Mouse (Mus musculus) embryonic facial prominence, embryonic 12.5 days (tissue): ENCODE results near the gene Igfbpl1. TPM values are rescaled to one million over a fixed set of nuclear protein-coding genes. Genes with fewer than 3 reads are reported as not detected.

ENCODE experiments used
- ATAC-seq: fragments of 200-750 bp; cut with Nextera tagmentation; 2 replicates; pipeline ENCODE4 v1.8.0; 2017; ENCODE audit not compliant: insufficient number of reproducible peaks, insufficient read depth, low FRiP score, low TSS enrichment
- H3K27ac ChIP-seq: fragments of 300-500 bp; sonication (generic); 2 replicates; pipeline ENCODE4 v1.5.1; 2016; ENCODE audit warnings: mild to moderate bottlenecking
- H3K27me3 ChIP-seq: fragments of 300-500 bp; sonication (generic); 2 replicates; pipeline ENCODE4 v1.6.1; 2016; ENCODE audit warnings: mild to moderate bottlenecking, moderate library complexity
- H3K36me3 ChIP-seq: fragments of 300-500 bp; sonication (generic); 2 replicates; pipeline ENCODE4 v1.6.1; 2016; ENCODE audit warnings: mild to moderate bottlenecking
- H3K4me1 ChIP-seq: fragments of 300-500 bp; sonication (generic); 2 replicates; pipeline ENCODE4 v1.6.1; 2016
- H3K4me2 ChIP-seq: fragments of 300-500 bp; sonication (generic); replicated peaks from 2 replicates; pipeline ENCODE4 v1.6.1; 2016; ENCODE audit warnings: mild to moderate bottlenecking, moderate library complexity
- H3K4me3 ChIP-seq: fragments of 300-500 bp; sonication (generic); 2 replicates; pipeline ENCODE4 v1.5.1; 2016; ENCODE audit warnings: mild to moderate bottlenecking
- H3K9ac ChIP-seq: fragments of 300-500 bp; sonication (generic); 2 replicates; pipeline ENCODE4 v1.6.1; 2016; ENCODE audit warnings: mild to moderate bottlenecking, moderate library complexity
- H3K9me3 ChIP-seq: fragments of 300-500 bp; sonication (generic); 2 replicates; pipeline ENCODE4 v1.6.1; 2016; ENCODE audit warnings: mild to moderate bottlenecking, moderate library complexity
- WGBS: fragments of 180-500 bp; shearing (Covaris S2); methylation state at CpG from one replicate; pipeline ENCODE4 v1.1.7; 2016; 5-methylcytosine and 5-hydroxymethylcytosine counted together
- polyA plus RNA-seq: library from polyadenylated mRNA; unstranded; fragments of >200 nt; fragmentation: Nextera tagmentation; extraction: Ambion mirVana; gene quantifications from 2 replicates; pipeline ENCODE4 v1.2.1, GENCODE M21; 2016

Igfbpl1 gene
- polyA plus RNA-seq: 2.8 and 3.8 TPM in 2 replicates

DNA sequence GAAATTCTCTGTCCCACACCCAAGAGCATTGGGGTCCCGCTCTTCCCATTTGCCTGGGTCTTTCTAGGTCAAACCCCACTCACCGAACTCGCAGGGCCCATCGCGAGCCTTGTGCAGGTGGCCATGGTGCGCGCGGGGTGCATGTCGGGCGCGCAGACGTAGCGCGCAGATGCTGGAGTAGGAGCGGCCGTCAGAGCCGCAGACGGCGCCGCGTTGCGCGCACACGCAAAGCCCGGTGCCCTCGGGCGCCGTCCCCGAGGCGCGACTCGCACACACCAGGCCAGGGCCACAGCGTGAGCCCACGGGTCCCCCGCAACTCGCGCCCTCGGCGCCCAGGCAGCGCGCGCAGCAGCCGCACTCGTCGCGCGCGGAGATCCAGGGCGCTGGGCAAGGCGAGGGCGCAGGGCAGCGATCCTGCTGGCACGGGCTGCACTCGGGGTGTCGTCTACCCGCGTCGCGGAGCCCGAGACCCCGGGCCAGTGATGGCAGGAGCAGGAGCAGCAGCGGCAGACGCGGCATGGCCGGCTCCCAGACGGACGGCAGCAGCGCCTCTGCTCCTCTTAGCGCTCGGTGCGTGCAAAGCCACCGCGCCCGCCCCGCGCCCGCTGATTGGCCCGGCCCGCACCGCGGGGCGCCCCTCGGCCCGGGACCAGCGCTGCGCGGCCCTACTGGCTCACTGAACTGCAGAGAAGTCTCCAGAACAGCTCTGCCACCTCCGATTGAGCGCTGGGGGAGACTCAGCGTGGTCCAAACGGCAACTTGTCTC is at the start of gene Igfbpl1:
Gene Igfbpl1 (minus strand): TSS at position 649 of the 766 bp plus-strand sequence.
- H3K4me3 ChIP-seq: peak within 1 kb of the TSS; percentile 48
- H3K27me3 ChIP-seq: peaks cover 89% of the 10 kb centered on the region
- 1% methylated on average over 91 of the region's 91 CpGs for WGBS
- no peaks in the 10 kb centered on the region for H3K9me3 ChIP-seq
- H3K27ac ChIP-seq: no peak within 1 kb of the TSS
- no peak within 1 kb of the TSS for H3K9ac ChIP-seq
- peaks cover 17% of the 10 kb centered on the region for H3K4me1 ChIP-seq
- H3K4me2 ChIP-seq: peak within 1 kb of the TSS; percentile 72
- no peaks in the 10 kb centered on the region for H3K36me3 ChIP-seq
- no peak for ATAC-seq

DNA sequence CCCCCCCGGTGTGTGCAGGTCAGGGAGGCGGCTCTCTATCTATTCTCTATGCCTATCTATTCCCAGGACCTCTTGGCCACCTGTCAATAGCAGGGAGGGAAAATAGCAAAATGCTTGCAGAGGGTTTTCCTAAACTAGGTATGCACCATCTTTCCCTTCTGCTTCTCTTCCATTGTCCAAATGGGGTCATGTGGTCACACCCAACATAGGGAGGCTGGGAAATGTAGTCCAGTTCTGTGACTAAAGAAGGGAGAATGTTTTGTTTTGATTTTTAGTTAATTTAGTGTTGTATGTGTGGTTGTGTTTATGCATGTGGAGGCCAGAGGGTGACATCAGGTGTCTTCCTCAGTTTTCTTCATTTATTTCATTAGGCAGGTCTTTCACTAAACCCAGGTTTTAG is 45.4 kb upstream of the Igfbpl1 start:
- ATAC-seq: no peak
- no peaks in the 10 kb centered on the region for H3K36me3 ChIP-seq
- 0 out of 2 replicates have a peak, but pooled peaks cover 6% of the 10 kb centered on the region for H3K4me1 ChIP-seq
- H3K9ac ChIP-seq: no peak overlapping the region
- H3K27me3 ChIP-seq: no peaks in the 10 kb centered on the region
- no CpG with 5 or more reads among the region's 2 CpGs for WGBS
- no peak overlapping the region for H3K4me2 ChIP-seq
- H3K27ac ChIP-seq: no peak overlapping the region
- H3K9me3 ChIP-seq: no peaks in the 10 kb centered on the region
- H3K4me3 ChIP-seq: no peak overlapping the region

DNA sequence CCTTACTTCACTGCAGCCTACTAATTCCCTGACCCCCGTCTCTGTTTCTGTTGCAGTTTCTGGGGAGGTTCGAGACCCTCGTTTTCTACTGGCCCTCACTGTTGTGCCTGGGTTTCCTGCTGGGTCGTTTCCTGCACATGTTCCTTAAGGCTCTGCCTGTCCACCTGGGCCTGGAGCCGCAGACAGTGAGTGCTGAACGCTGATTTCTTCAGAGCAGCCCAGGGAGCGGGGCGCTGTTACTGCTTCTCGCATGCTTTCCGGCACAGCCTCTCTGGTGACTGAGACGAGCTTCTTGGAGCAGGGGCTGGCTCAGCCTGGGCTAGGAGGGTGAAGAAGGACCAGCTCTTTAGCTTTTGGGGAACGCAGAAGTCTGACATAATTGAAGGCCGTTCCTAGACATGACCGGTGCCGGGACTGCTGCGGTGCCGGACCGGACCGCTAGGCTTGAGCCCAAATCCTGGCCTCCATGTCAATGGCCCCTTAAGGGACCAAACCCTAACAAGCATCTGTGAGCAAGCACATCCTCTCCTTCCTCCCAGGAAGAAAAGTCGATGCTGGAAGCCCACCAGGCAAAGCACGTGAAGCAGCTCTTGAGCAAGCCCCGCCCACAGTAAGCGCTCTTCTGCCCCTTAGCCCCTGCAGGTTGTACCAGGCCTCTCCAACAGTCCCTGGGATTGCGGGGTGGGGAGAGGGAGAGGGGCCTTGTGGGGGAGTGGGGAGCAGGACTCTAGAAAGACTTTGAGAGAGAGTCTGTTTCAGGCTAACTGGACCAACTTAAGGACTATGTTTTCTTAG is 42.5 kb upstream of the Igfbpl1 start:
- Histone ChIP-seq H3K9ac (no peak overlapping the region), H3K36me3 (no peaks in the 10 kb centered on the region), H3K27me3 (no peaks in the 10 kb centered on the region), H3K27ac (no peak overlapping the region), H3K4me2 (peak overlapping the region; percentile 42), H3K4me3 (peak overlapping the region; percentile 13; the same call in 1 of the 2 replicates), H3K9me3 (no peaks in the 10 kb centered on the region), H3K4me1 (0 out of 2 replicates have a peak, but pooled peaks cover 6% of the 10 kb centered on the region)
- no peak for ATAC-seq
- 23% methylated on average over 24 of the region's 24 CpGs for WGBS

DNA sequence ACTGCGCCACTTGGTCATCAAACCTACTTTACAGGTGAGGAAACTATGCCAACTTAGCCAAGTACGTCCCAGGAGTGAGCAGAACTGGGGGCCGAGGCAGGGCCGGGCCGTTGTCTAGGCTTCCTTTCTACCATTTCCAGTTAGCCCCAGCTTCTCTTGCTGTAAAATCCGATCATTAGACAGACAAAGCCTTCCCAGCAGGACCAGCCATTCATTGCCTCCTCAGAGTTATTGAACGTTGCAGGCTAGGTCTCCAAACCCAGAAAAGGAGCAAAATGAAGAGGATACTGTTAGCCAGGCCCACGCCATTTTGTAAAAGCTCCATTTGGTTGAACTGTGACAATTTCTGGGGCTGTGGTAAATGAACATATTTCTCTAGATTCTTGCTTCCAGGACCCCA is 40.7 kb upstream of the Igfbpl1 start:
- Histone ChIP-seq H3K36me3 (no peaks in the 10 kb centered on the region), H3K4me1 (0 out of 2 replicates have a peak, but pooled peaks cover 6% of the 10 kb centered on the region), H3K27ac (no peak overlapping the region), H3K9ac (no peak overlapping the region), H3K4me2 (no peak overlapping the region), H3K4me3 (no peak overlapping the region), H3K27me3 (no peaks in the 10 kb centered on the region), H3K9me3 (no peaks in the 10 kb centered on the region)
- 76% methylated on average over 8 of the region's 8 CpGs for WGBS
- ATAC-seq: no peak

DNA sequence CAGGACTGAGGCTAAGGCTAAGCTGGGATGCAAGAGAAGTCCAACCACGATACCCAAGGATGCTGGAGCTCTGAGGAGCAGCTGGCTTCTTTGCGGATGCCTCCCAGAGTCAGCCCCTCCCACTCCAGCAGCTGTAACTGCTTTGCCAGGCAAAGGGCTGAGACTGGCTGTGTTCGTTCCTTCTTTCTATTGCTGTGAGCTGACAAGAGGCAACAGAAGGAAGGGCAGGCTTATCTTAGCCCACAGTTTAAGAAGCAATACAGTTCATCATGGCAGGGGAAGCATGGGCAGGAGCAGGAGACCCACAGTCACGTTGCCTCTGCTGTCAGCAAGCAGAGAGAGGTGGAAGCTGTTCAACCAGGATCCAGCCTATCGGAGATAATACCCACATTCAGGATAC is 34.4 kb upstream of the Igfbpl1 start:
- H3K36me3 ChIP-seq: no peaks in the 10 kb centered on the region
- no peak overlapping the region for H3K27ac ChIP-seq
- no peak overlapping the region for H3K4me2 ChIP-seq
- no peak overlapping the region for H3K9ac ChIP-seq
- no peaks in the 10 kb centered on the region for H3K4me1 ChIP-seq
- H3K4me3 ChIP-seq: no peak overlapping the region
- no peaks in the 10 kb centered on the region for H3K27me3 ChIP-seq
- no peak for ATAC-seq
- H3K9me3 ChIP-seq: no peaks in the 10 kb centered on the region
- 55% methylated on average over 5 of the region's 5 CpGs for WGBS

DNA sequence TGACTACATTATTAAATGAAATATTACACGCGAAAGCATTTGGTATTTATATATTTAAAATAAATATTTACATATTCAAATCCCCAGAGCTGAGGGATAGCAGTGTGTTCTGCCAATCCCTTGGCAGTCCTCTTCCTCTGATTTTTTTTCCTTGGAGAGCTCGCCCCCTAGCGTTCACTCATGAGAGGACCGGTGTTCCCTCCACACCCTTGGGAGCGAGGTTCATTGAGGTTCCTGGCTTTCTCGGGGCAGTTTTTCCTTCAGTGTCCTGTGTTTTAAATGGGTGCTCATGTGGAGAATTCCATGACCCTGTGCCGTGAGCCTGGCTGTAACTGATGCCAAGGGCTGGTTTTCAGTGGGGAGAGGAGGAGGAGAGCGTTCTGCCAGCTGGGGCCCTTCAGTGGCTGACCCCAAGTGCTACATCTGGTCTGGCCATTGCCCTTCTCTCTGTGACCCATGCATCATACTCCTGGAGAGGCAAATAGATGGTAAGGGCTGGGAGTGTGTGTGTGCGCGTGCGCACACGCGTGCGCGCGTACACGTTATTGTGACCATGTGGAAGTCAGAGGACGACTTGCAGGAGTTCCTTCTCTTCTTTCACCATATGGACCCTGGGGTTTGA is 29.2 kb upstream of the Igfbpl1 start:
- no peaks in the 10 kb centered on the region for H3K9me3 ChIP-seq
- 46% methylated on average over 19 of the region's 19 CpGs for WGBS
- no peaks in the 10 kb centered on the region for H3K4me1 ChIP-seq
- no peaks in the 10 kb centered on the region for H3K27me3 ChIP-seq
- ATAC-seq: no peak
- H3K27ac ChIP-seq: no peak overlapping the region
- no peak overlapping the region for H3K4me3 ChIP-seq
- no peak overlapping the region for H3K4me2 ChIP-seq
- H3K9ac ChIP-seq: no peak overlapping the region
- H3K36me3 ChIP-seq: no peaks in the 10 kb centered on the region

DNA sequence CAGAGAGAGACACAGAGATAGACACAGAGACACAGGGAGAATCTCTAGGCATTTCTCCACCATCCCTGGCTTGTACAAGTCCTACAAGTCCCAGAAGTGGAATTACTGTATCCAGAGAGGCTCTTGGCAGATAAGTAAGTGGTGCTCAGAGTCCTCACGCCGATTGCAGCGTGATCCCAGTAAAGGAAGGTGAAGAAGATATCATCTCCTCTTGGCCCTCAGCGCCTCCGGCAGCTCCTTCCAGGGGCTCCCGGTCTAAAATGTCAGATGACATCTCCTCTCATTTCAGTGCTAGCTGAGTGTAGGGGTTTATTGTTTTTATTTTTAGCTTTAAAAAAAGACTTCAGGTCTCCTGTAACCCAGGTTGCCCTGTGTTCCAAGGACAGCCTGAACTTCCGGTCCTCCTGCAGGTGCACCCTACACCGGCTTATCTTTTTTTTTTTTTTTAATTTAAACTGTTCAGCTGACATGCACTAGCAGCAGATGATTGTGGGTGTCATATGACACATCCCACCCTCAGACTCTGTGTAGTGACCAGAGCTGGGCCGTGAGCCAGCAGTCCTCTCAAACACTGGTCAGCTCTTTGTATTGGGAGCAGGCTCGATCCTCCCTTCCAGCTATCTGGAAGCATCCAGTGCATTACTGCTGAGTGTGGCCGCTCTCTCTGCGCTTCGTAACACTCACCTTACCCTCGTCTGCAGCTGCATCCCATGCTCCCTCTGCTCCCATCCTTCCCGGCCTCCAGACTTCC is 26.9 kb upstream of the Igfbpl1 start:
- Histone ChIP-seq H3K27me3 (0 out of 2 replicates have a peak, but pooled peaks cover 5% of the 10 kb centered on the region), H3K36me3 (no peaks in the 10 kb centered on the region), H3K27ac (no peak overlapping the region), H3K4me2 (no peak overlapping the region), H3K4me1 (no peaks in the 10 kb centered on the region), H3K9ac (no peak overlapping the region), H3K4me3 (no peak overlapping the region), H3K9me3 (no peaks in the 10 kb centered on the region)
- 72% methylated on average over 15 of the region's 15 CpGs for WGBS
- no peak for ATAC-seq

DNA sequence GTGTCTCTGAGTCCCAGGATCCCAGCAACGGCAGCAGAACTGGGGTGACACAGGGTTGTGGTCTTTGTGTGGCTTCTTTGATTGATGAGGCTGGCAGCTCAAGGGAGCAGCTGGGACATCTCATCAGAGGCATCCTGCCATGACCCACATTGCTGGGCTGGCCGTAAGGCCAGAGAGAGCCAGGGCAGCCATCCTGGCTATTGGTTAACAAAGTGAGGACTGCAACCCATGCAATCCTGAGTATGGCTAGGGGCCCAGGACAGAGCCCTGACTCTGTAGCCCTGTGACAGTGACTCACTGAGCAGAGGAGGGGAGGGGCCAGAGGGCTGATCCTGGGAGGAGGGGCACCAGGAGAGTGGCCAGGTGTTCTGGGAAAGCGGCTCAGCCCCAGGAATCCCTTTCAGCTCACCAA is 24.9 kb upstream of the Igfbpl1 start:
- H3K27me3 ChIP-seq: peaks cover 10% of the 10 kb centered on the region; the same call in 1 of the 2 replicates
- no peaks in the 10 kb centered on the region for H3K9me3 ChIP-seq
- no peaks in the 10 kb centered on the region for H3K36me3 ChIP-seq
- no peak overlapping the region for H3K27ac ChIP-seq
- H3K4me3 ChIP-seq: no peak overlapping the region
- no peak overlapping the region for H3K4me2 ChIP-seq
- WGBS: 37% methylated on average over 3 of the region's 3 CpGs
- H3K4me1 ChIP-seq: no peaks in the 10 kb centered on the region
- no peak overlapping the region for H3K9ac ChIP-seq
- no peak for ATAC-seq

DNA sequence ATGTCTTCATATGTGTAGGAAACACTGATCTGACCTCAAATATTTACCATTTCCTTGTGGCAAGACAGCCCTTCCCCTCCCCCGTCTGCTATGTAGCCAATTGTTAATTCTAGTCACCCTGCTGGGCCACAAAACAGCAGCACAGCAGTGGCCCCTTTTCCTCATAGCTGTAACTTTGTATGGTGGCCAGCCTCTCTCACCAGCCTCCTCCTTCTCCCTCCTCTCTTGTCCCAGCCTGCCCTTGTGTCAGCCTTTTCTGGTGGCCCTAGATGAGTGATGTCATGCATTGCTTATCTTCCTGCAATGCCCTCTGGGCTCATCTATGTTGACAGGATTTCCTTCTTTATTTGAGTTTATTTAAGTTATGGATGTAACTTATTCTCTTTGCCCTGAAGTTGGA is 22.7 kb upstream of the Igfbpl1 start:
- Histone ChIP-seq H3K9ac (no peak overlapping the region), H3K4me3 (no peak overlapping the region), H3K4me1 (no peaks in the 10 kb centered on the region), H3K27ac (no peak overlapping the region), H3K9me3 (no peaks in the 10 kb centered on the region), H3K36me3 (no peaks in the 10 kb centered on the region), H3K27me3 (peaks cover 10% of the 10 kb centered on the region; the same call in 1 of the 2 replicates), H3K4me2 (no peak overlapping the region)
- no peak for ATAC-seq
- 72% methylated on average over 1 of the region's 1 CpGs for WGBS

DNA sequence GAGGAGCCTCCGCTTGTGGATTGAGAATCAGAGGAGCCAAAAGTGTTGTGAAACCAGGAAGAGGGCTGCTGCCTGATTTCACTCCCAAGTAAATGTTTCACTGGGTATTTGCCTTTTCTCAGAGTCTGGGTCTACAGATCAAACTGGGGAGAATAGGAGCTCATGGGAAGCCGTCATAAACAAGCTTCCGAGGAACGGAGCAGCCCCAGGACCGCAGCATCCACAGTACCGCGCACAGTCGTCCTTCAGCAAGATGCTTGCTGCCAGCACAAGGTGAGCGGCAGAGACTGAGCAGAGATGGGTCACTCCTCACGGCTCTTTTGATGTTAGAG is 22.1 kb upstream of the Igfbpl1 start:
- H3K4me2 ChIP-seq: no peak overlapping the region
- no peak overlapping the region for H3K27ac ChIP-seq
- H3K36me3 ChIP-seq: no peaks in the 10 kb centered on the region
- no peaks in the 10 kb centered on the region for H3K4me1 ChIP-seq
- WGBS: 49% methylated on average over 10 of the region's 10 CpGs
- ATAC-seq: no peak
- H3K27me3 ChIP-seq: peaks cover 10% of the 10 kb centered on the region; the same call in 1 of the 2 replicates
- H3K9ac ChIP-seq: no peak overlapping the region
- no peak overlapping the region for H3K4me3 ChIP-seq
- H3K9me3 ChIP-seq: no peaks in the 10 kb centered on the region

DNA sequence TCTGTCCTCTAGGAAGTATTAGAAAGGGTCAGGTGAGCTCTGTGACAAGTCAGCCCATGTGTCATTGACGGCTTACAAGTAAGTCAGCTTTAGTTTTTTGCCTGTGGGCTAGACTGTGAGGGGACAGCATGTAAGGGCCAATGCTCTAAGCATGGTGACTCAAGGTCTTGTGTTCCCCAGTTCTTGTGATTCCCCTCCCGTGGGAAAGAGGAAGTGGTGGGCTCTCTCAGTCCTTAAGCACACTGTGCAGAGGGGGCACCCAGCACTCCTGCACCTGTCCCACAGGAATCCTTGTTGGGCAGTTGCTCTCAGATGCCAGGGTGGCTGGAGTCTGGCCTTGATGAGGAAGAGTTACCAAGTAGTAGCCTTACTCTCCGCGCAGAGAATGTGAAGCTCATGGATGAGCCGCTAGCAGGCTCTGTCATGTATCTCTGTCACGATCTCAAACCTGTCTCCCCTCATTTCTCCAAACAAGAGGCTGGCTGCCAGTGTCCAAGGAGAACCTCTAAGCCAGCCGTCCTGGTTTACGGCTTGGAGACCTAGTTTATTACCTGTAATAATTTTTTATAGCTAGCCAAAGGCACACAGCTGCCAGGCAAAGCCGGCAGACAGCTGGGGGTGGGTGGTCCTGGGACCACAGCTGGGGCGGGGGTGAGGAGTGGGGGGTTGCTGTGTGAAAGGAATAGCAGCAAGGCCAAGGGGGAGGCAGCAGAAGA is 21.5 kb upstream of the Igfbpl1 start, which contains the start of gene Stra6l:
Gene Stra6l (plus strand): TSS at position 556 of the 716 bp plus-strand sequence.
- no peak for ATAC-seq
- Histone ChIP-seq H3K9me3 (no peaks in the 10 kb centered on the region), H3K27ac (no peak within 1 kb of the TSS), H3K36me3 (no peaks in the 10 kb centered on the region), H3K27me3 (peaks cover 10% of the 10 kb centered on the region; the same call in 1 of the 2 replicates), H3K4me2 (no peak within 1 kb of the TSS), H3K9ac (no peak within 1 kb of the TSS), H3K4me3 (no peak within 1 kb of the TSS), H3K4me1 (no peaks in the 10 kb centered on the region)
- 74% methylated on average over 10 of the region's 10 CpGs for WGBS
